Mouse (Mus musculus) kidney, adult 2 months (tissue): ENCODE measurements around the gene Gm10912. TPM values are rescaled to one million over a fixed set of nuclear protein-coding genes. Genes with fewer than 3 reads are reported as not detected.
A peak's percentile ranks its signal among the peaks of the same experiment; 100 is the strongest.
"Not testable (repeated sequence)": the region's sequence is repeated elsewhere in the genome, so short reads cannot be mapped to it uniquely, and the experiment has no call there.

Source experiments
- DNase-seq: peaks from one replicate; pipeline ENCODE4 v3.0.0; 2021
- H3K27ac ChIP-seq: fragments of 200-500 bp; 2 replicates; pipeline ENCODE4 v1.5.1; 2012; ENCODE audit warnings: low read depth, low read length, control low read depth, inconsistent platforms; ENCODE audit not compliant: insufficient read depth
- H3K27me3 ChIP-seq: fragments of 200-500 bp; replicated peaks from 2 replicates; pipeline ENCODE4 v1.6.1; 2012; ENCODE audit warnings: mild to moderate bottlenecking, moderate library complexity, low read length, inconsistent platforms; ENCODE audit not compliant: control insufficient read depth, insufficient read depth
- H3K36me3 ChIP-seq: fragments of 200-500 bp; 2 replicates; pipeline ENCODE4 v1.6.1; 2012; ENCODE audit warnings: mild to moderate bottlenecking, moderate library complexity, low read length, inconsistent platforms; ENCODE audit not compliant: control insufficient read depth, insufficient read depth
- H3K4me1 ChIP-seq: fragments of 200-500 bp; 2 replicates; pipeline ENCODE4 v1.6.1; 2011; ENCODE audit warnings: low read length; ENCODE audit not compliant: control insufficient read depth, insufficient read depth
- H3K4me3 ChIP-seq: fragments of 200-500 bp; 2 replicates; pipeline ENCODE4 v1.5.1; 2011; ENCODE audit warnings: mild to moderate bottlenecking, low read depth, low read length, control low read depth; ENCODE audit not compliant: insufficient read depth
- CTCF ChIP-seq: fragments of 200-500 bp; conservative IDR thresholded peaks from 2 replicates; pipeline ENCODE4 v1.5.1; 2011; ENCODE audit warnings: low read depth, mild to moderate bottlenecking, control low read depth, low read length, moderate library complexity, mixed read lengths; ENCODE audit not compliant: insufficient read depth, insufficient read length
- POLR2A ChIP-seq: fragments of 200-500 bp; IDR thresholded peaks from one replicate; pipeline ENCODE4 v1.6.1; 2011; ENCODE audit warnings: low read depth, low read length, control low read depth
- WGBS: fragments of 180-500 bp; shearing (Covaris S2); methylation state at CpG from one replicate; pipeline ENCODE4 v1.1.7; 2018; 5-methylcytosine and 5-hydroxymethylcytosine counted together
- polyA plus RNA-seq: library from polyadenylated mRNA; depleted of rRNA; stranded (reverse); fragments of >200 nt; gene quantifications from 2 replicates; pipeline ENCODE4 v1.2.3, GENCODE M21; 2012

Gm10912 gene
- polyA plus RNA-seq, 1 experiment, result 0.14 TPM

DNA sequence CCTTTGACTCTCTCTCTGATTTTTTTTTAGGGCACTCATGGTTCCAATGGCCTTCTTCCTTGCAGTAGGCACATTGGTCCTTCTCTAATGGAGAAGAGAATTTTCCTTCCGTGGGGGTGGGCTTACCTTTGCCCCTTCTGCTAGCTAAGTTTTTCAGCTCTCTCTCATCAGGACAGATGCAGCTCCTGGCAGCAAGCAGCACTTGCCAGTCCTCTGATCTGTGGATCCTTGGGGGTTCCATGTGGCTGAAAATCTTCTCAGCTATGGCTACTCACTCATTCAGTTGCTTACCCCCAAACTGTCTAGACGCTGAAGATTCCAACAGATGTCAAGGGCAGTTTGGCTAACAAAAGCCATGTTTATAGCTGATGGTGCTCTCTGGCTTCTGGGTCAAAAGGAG is 27.7 kb downstream of the Gm10912 start:
- DNase-seq, result no peak
- H3K36me3 ChIP-seq, result no peaks in the 10 kb centered on the region
- no peak overlapping the region for H3K27ac ChIP-seq
- no peaks in the 10 kb centered on the region for H3K27me3 ChIP-seq
- TF ChIP-seq POLR2A, result no peak
- no peak for TF ChIP-seq CTCF
- 72% methylated on average over 2 of the region's 2 CpGs for WGBS
- no peaks in the 10 kb centered on the region; the same call in 1 of the 2 replicates for H3K4me1 ChIP-seq
- no peak overlapping the region for H3K4me3 ChIP-seq

DNA sequence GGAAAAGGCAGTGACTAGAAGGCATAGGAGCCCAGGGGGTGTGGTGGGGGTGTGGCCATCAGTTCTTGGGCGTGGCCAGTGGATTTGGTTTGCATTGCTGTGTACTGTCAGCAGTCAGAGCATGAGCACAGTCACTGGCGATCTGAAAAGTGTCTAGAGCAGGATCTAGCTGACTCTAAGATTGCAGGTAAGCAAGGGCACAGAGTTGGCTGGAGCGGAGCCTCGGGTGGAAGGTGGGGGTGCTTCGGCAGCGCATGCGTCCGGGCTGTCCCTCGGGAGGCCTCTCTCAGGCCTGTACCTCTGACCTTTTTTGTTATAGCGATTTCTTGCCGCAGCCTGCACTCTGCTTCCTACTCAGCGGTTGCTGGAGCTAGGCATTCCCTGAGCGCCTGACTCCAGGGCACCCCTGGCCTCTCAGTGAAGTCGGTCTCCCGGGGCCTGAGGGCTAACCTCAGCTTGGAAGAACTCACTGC is 30.2 kb downstream of the Gm10912 start, which contains the start of gene Cd59a:
Cd59a (plus strand) TSS at position 61 of the 473 bp plus-strand sequence.
- Histone ChIP-seq H3K36me3 (no peaks in the 10 kb centered on the region), H3K4me3 (peak within 1 kb of the TSS; percentile 79), H3K4me1 (no peaks in the 10 kb centered on the region; the same call in 1 of the 2 replicates), H3K27ac (peak within 1 kb of the TSS; percentile 94), H3K27me3 (no peaks in the 10 kb centered on the region)
- TF ChIP-seq CTCF, result no peak
- peak; percentile 48 for TF ChIP-seq POLR2A
- WGBS, result 3% methylated on average over 15 of the region's 15 CpGs
- DNase-seq, result peak; percentile 95

DNA sequence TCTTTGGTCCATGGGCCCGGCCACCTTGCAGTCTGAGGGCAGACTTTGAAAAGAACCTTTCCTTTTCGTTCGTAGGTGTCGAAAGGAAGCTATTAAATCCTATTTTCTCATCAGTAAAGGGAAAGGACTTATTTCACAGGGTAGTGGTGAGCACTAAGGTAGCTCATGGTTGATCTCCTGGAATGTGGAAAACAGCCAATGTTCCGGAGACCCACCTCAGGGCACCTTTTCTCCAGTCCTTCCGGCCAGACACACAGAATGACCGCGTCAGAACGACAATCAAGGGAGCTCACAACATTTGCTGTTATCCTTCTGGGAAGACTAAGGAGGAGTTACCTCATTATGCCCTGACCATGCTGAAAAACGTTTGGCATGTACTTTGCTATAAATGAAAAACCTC is 30.6 kb downstream of the Gm10912 start:
- peak; percentile 19 for DNase-seq
- H3K27ac ChIP-seq, result peak overlapping the region; percentile 94
- H3K36me3 ChIP-seq, result no peaks in the 10 kb centered on the region
- WGBS, result 11% methylated on average over 10 of the region's 10 CpGs
- no peaks in the 10 kb centered on the region for H3K27me3 ChIP-seq
- H3K4me1 ChIP-seq, result no peaks in the 10 kb centered on the region; the same call in 1 of the 2 replicates
- TF ChIP-seq CTCF (no peak), POLR2A (no peak)
- H3K4me3 ChIP-seq, result peak overlapping the region; percentile 79

DNA sequence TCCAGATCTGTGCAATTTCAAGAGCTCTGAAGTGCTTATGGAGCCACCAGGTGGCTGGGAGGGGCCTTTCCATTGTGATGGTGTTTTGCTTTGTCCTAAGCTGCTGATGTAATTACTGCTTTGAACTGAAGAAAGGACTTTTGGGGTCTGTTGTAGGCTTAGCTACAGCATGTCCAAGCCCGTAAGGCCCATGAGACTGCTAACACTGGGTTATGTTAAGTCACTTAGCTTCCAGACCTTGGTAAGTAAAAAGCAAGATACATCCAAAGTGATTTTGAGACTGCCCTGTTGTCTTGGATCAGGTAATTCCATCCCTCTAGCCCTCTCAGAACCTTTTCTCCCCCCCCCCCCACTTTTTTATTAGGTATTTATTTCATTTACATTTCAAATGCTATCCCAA is 31.2 kb downstream of the Gm10912 start:
- H3K4me3 ChIP-seq, DNase-seq, H3K4me1 ChIP-seq, H3K27me3 ChIP-seq, H3K36me3 ChIP-seq: not testable (repeated sequence)
- 72% methylated on average over 1 of the region's 1 CpGs for WGBS
- peak overlapping the region; percentile 94; the same call in 1 of the 2 replicates for H3K27ac ChIP-seq

DNA sequence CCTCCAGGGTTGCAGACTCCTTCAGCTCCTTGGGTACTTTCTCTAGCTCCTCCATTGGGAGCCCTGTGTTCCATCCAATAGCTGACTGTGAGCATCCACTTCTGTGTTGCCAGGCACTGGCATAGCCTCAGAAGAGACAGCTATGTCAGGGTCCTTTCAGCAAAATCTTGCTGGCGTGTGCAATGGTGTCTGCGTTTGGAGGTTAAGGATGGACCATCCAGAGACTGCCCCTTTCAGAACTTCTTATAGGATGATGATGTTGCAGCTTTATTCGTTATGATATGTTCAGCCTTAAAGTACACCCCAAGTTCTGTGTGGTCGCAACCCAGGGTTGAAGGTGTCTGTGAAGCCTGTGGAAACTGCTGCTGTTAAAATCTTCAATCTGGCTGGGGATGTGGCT is 31.8 kb downstream of the Gm10912 start:
- 95% methylated on average over 4 of the region's 4 CpGs for WGBS
- not testable (repeated sequence) for H3K27me3 ChIP-seq, DNase-seq, H3K4me3 ChIP-seq, H3K4me1 ChIP-seq, H3K27ac ChIP-seq, H3K36me3 ChIP-seq

DNA sequence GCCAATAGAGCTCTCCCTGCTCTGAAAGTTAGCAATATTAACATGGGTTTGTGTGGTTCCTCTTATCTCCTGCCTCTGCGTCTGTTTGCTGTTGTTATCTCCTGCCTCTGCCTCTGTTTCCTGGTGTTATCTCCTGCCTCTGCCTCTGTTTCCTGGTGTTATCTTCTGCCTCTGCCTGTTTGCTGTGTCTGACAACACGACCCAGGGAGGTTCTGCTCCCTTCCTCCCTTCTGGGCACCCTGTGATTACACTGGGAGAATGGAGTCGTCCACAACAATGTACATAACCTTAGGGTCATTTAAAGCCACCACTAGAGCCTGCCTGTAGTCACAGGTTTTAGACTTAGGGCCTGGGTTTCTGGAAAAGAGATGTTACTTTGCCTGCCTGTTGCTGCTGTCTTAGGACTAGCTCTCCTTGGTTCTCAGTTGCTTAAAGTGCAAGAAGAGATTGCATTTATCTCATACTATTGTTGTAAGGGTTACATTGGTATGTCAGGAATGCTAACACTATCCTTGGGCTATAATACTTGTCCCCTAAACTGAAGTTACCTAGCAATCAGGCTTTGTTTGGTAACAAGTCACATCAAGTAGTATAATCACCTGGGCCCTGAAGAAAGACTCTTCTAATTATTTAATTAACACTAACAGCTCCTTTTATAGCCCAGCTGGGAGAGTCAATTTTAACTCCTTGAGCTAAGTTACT is 33.1 kb downstream of the Gm10912 start:
- H3K4me3 ChIP-seq, result no peak overlapping the region
- no peaks in the 10 kb centered on the region for H3K27me3 ChIP-seq
- 47% methylated on average over 3 of the region's 3 CpGs for WGBS
- TF ChIP-seq POLR2A (no peak), CTCF (no peak)
- DNase-seq, result no peak
- H3K4me1 ChIP-seq, result no peaks in the 10 kb centered on the region; the same call in 1 of the 2 replicates
- H3K27ac ChIP-seq, result no peak overlapping the region
- no peaks in the 10 kb centered on the region for H3K36me3 ChIP-seq

DNA sequence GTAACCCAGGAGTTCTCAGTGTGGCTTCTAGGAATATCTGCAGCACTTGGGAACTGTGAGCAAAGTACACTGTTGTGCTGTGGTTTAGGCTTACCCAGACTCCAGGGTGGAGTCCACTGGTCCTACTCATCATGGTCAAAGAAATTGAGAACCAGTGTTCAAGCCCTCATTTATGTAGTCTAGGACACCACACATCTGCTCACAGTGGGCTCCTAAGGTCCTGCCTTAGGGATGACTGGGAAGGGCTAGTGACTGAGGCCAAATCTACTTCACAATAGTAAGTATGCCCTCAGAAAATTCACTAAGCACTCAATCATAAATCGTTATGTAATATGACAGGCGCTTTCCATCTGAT is 33.6 kb downstream of the Gm10912 start:
- Histone ChIP-seq H3K27ac (no peak overlapping the region), H3K36me3 (no peaks in the 10 kb centered on the region), H3K27me3 (no peaks in the 10 kb centered on the region), H3K4me3 (no peak overlapping the region), H3K4me1 (no peaks in the 10 kb centered on the region; the same call in 1 of the 2 replicates)
- TF ChIP-seq POLR2A (no peak), CTCF (no peak)
- no peak for DNase-seq
- WGBS, result 90% methylated on average over 2 of the region's 2 CpGs
